Mouse (Mus musculus): Measurements from ENCODE around the gene Med15. TPM values are rescaled to one million over a fixed set of nuclear protein-coding genes. Genes with fewer than 3 reads are reported as not detected.

The Med15 gene
- polyA plus RNA-seq, 1 experiment from 2014 or later, result 59.4 TPM

DNA sequence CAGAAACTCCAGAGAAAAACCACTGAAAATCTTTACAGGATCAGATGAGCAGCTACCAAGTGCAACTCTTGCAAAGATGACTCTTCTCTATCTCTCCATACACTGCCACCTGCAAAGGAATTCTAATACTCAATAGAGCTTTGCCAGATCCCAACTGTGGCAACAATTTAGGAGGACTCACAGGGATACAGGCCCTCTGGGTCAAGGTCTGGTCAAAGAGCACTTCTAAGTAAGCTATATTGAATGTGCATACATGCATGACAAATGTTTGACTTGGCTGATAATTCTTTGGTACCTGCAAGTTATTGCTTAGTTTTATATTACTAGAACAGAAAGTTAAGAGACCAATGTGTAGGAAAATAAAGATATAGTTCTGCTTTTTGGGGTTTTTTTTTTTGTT is 67.1 kb downstream of the Med15 start:
- H3K9me3 ChIP-seq, result no peaks in the 10 kb centered on the region
- no peak overlapping the region for H3K4me2 ChIP-seq
- ATAC-seq (replicated peaks), result no peak
- no peaks in the 10 kb centered on the region for H3K27me3 ChIP-seq (replicated peaks)
- no peak overlapping the region for H3K4me3 ChIP-seq
- no peaks in the 10 kb centered on the region for H3K4me1 ChIP-seq
- no peak overlapping the region for H3K9ac ChIP-seq
- H3K36me3 ChIP-seq (replicated peaks), result peaks cover 30% of the 10 kb centered on the region
- no peak overlapping the region for H3K27ac ChIP-seq

DNA sequence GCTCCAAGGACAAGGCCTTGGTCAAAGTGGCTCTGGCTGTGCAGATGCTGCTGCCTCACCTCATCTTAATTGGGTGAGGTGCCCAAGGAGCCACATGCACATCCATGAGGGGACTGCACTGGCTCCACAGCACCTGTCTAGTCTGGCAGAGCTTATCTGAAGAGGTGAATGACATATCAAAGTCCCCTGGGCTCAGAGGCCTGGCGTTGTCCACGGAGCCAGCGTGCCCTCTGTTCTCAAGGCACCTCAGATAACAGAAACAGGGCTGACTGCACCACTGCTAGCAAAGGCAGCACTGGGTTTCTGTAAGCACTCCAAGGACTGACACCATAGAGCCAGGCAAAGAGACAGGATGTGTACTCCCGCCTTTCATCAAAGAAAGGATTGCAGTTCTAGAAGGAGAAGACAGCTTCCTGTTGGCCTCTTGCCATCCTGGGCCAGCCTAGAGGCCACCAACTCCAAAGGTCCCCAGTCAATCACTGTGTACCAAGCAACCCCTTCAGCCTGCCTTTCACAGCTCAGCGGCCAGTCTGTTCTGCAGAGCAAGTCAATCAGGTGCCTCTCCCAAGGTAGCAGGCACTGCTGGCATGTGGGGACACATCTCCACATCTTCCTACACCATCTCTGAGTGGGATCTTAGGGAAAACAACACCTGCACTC is 76.3 kb downstream of the Med15 start:
- ATAC-seq (replicated peaks), result no peak
- H3K36me3 ChIP-seq (replicated peaks), result peaks cover 32% of the 10 kb centered on the region; the same call in 1 of the 2 replicates

DNA sequence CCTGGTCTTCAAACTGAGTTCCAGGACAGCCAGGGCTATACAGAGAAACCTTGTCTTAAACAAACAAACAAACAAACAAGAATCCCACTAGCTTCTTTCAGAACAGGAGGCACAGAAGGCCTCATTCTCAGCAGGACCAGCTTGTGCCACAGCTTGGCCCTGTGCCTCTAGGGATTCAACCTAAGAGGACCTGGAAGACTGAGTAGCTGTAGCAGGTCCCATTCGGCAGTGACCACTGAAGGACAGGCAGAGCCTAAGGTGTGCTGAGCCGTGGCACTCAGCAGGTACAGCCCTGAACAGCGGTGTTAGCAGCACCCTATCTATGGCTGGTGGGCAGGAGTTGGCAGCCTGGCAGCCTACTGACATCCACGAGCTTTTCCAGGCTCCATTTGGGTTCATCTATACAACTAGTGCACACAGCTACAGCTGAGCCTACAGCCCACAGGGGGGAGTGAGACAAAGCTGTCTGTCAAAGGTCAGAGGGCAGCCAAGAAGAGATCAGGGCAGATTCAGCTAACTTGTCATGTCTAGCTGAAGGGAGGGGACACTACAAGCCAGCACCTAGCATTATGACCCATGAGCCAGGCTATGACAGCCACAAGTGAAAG is 78.4 kb downstream of the Med15 start:
- H3K4me3 ChIP-seq, result no peak overlapping the region
- no peak overlapping the region for H3K4me2 ChIP-seq
- no peaks in the 10 kb centered on the region for H3K4me1 ChIP-seq
- peaks cover 35% of the 10 kb centered on the region; the same call in 1 of the 2 replicates for H3K36me3 ChIP-seq (replicated peaks)
- no peaks in the 10 kb centered on the region for H3K9me3 ChIP-seq
- no peaks in the 10 kb centered on the region for H3K27me3 ChIP-seq (replicated peaks)
- no peak for ATAC-seq (replicated peaks)
- WGBS, result 94% methylated on average over 4 of the region's 4 CpGs
- H3K27ac ChIP-seq, result no peak overlapping the region
- H3K9ac ChIP-seq, result no peak overlapping the region

More for the DNA sequence above, 76.3 kb downstream of the Med15 start:
- no peak overlapping the region for H3K27ac ChIP-seq
- H3K4me3 ChIP-seq, result no peak overlapping the region
- no peak overlapping the region for H3K9ac ChIP-seq
- 96% methylated on average over 5 of the region's 5 CpGs for WGBS
- no peaks in the 10 kb centered on the region for H3K27me3 ChIP-seq (replicated peaks)
- no peaks in the 10 kb centered on the region for H3K9me3 ChIP-seq
- no peaks in the 10 kb centered on the region for H3K4me1 ChIP-seq
- no peak overlapping the region for H3K4me2 ChIP-seq

DNA sequence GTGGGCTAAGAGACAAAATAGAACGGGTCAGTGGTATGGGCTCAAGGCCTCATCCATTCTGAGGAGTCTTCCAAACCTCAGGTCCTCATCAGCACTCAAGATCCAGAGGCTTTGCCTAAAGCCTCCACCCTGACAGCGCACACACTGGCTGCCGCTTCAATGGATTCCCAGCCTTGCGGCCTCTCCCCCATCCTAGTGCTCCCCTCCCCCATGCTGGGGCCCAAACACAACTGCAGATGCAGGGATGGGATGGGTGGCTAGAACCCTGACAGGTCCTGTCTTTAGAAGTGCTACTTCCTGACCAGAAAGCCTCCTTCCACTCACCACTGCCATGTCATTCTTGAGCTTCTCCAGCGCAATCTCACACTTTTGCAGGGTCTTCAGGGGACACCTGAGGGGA is 79.1 kb downstream of the Med15 start:
- Histone ChIP-seq H3K4me3 (no peak overlapping the region), H3K27ac (no peak overlapping the region), H3K9me3 (no peaks in the 10 kb centered on the region), H3K4me2 (no peak overlapping the region), H3K4me1 (no peaks in the 10 kb centered on the region), H3K36me3 (replicated peaks) (peaks cover 35% of the 10 kb centered on the region; the same call in 1 of the 2 replicates), H3K27me3 (replicated peaks) (no peaks in the 10 kb centered on the region), H3K9ac (no peak overlapping the region)
- WGBS, result 93% methylated on average over 5 of the region's 5 CpGs
- no peak for ATAC-seq (replicated peaks)

DNA sequence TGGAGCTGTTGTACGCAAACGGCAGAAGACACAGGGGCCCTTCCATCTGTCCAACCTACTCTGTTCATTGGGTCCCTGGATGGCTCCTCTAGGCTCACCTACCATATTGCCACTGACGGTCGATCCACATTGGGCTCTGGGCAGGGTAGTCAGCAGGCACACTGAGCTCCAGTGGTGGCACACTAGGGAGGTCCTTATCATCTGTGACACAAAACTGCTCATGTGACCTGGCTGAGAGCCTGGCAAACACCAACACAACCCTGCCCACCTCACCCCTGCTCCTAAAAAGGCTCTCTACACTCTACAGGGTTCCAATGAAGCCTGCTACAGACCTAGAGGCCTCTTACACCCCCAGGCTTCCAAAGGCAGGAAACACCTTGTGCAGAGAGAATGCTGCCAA is 80.1 kb downstream of the Med15 start:
- no peak overlapping the region for H3K4me2 ChIP-seq
- no peaks in the 10 kb centered on the region for H3K9me3 ChIP-seq
- H3K9ac ChIP-seq, result no peak overlapping the region
- no peak for ATAC-seq (replicated peaks)
- no peak overlapping the region for H3K27ac ChIP-seq
- WGBS, result 92% methylated on average over 4 of the region's 4 CpGs
- no peak overlapping the region for H3K4me3 ChIP-seq
- H3K4me1 ChIP-seq, result peaks cover under 1% of the 10 kb centered on the region; the same call in 1 of the 2 replicates
- no peaks in the 10 kb centered on the region for H3K27me3 ChIP-seq (replicated peaks)
- H3K36me3 ChIP-seq (replicated peaks), result peaks cover 35% of the 10 kb centered on the region; the same call in 1 of the 2 replicates

DNA sequence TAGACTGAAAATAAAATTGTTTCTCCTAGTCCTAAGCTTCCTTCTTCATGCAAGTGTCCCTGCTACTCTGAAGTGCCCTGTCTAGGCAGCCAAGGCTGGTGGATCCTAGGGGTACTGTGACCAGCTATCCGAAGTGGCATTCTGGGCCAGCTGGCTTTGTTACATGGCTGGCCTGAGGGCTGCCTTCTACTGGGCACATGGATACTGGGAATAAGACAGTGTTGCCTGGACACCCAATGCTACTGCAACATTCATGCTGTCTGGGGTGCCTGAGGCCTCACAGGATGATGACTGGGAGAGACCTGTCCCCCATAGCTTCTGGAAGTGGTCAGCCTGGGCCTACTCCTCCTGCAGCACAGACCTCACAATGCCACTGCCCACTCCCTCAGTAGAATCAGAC is 82.0 kb downstream of the Med15 start:
- Histone ChIP-seq H3K27me3 (replicated peaks) (no peaks in the 10 kb centered on the region), H3K4me1 (peaks cover 15% of the 10 kb centered on the region), H3K9ac (no peak overlapping the region), H3K36me3 (replicated peaks) (peaks cover 35% of the 10 kb centered on the region; the same call in 1 of the 2 replicates), H3K4me2 (no peak overlapping the region), H3K9me3 (no peaks in the 10 kb centered on the region), H3K4me3 (no peak overlapping the region), H3K27ac (no peak overlapping the region)
- ATAC-seq (replicated peaks), result no peak
- WGBS, result 93% methylated on average over 1 of the region's 1 CpGs

DNA sequence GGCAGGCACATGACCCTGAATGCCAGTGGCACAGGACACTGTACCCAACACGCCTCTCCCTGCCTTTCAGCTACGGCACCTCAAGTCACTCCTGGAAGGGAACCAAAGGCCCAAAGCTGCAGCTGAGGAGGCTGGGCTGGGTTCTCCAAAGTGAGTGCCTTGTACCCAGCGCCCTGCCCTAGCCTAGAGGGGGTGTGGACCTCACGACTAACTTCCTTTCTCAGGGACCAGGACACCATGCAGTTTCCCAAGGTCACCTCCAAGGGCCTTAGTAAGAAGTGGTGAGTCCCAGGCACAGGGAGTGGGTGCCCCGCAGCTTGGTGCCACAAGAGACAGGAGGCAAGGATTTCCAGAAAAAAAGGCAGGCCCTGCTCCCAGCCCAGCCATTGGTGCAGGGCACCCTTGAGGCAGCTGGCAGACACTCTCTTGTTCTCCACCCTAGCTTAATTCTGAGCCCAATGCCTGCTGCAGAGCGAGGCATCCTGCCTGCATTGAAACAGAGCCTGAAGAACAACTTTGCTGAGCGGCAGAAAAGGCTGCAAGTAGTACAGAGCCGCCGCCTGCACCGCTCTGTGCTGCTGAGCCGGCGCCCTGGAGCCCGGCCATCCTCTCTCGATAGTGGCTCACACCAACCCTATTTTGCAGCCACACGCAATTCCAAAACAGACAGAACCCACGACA is 82.6 kb downstream of the Med15 start:
- Histone ChIP-seq H3K27ac (no peak overlapping the region), H3K4me2 (no peak overlapping the region), H3K4me1 (peaks cover 15% of the 10 kb centered on the region), H3K27me3 (replicated peaks) (no peaks in the 10 kb centered on the region), H3K4me3 (no peak overlapping the region), H3K36me3 (replicated peaks) (peaks cover 35% of the 10 kb centered on the region; the same call in 1 of the 2 replicates), H3K9me3 (no peaks in the 10 kb centered on the region), H3K9ac (no peak overlapping the region)
- no peak for ATAC-seq (replicated peaks)
- 85% methylated on average over 16 of the region's 16 CpGs for WGBS

DNA sequence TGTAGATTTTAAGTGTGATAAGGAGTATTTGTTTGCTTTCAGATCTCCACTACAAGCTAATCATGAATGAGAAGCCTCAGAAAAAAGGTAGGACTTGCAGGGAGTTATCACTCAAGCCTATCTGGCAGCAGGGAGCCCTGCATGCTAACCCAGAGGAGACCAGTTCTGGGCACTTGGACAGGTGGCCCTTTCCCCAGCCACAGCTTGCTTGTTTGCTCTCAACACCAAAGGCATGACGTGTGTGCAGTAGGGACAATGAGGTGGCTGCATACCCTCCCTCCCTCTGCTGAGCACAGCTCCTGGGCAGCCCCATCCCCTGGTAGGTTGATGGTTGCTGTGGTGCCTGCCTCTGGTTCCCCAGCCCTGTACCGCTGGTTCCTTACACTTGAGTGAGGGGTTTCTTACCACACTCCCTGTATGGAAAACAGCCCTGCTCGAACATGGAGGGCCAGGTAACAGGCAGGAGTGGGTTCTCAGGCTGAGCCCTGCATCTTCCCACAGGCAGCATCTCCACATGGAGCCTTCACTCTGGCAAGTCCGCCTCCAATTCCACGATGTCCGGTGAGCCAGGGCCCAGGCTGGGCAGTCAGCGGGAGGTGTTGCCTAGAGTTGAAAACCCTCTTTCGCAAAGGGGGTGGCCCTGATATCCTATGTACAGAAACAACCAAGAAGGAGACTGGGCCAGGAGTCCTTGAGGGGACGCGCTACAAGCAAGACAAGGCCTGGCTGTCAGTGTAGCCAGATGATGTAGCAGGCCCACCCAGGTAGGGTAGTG is 84.9 kb downstream of the Med15 start:
- 78% methylated on average over 10 of the region's 10 CpGs for WGBS
- Histone ChIP-seq H3K4me3 (no peak overlapping the region), H3K4me2 (no peak overlapping the region), H3K9me3 (no peaks in the 10 kb centered on the region), H3K9ac (no peak overlapping the region), H3K4me1 (peaks cover 15% of the 10 kb centered on the region), H3K27ac (no peak overlapping the region), H3K27me3 (replicated peaks) (no peaks in the 10 kb centered on the region), H3K36me3 (replicated peaks) (peaks cover 23% of the 10 kb centered on the region; the same call in 1 of the 2 replicates)
- no peak; the same call in 1 of the 2 replicates for ATAC-seq (replicated peaks)

DNA sequence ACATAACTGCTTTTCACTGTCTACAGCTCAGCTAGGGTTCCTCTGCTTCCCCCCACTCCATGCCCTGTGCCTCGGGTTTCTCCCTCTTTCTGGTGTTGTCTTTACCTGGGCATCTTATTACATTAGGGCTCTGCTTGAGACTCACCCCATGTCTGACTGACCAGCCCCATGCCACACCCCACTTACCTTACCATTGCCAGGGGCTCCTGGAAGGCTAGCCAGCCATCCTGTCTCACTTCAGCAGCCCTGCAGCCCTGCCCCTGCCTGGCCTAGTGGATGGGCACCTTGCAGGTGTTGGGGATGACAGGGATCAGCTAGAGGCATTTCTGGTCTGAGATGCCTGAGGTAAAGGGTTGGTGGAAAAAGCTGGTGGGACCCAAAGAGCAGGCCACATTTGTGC is 85.5 kb downstream of the Med15 start:
- Histone ChIP-seq H3K4me1 (peaks cover 15% of the 10 kb centered on the region), H3K27me3 (replicated peaks) (no peaks in the 10 kb centered on the region), H3K9me3 (no peaks in the 10 kb centered on the region), H3K27ac (no peak overlapping the region), H3K9ac (no peak overlapping the region), H3K4me3 (peak overlapping the region; percentile 80), H3K4me2 (peak overlapping the region; percentile 83), H3K36me3 (replicated peaks) (peaks cover 17% of the 10 kb centered on the region; the same call in 1 of the 2 replicates)
- 14% methylated on average over 1 of the region's 1 CpGs for WGBS
- ATAC-seq (replicated peaks), result peak; percentile 5; the same call in 1 of the 2 replicates

DNA sequence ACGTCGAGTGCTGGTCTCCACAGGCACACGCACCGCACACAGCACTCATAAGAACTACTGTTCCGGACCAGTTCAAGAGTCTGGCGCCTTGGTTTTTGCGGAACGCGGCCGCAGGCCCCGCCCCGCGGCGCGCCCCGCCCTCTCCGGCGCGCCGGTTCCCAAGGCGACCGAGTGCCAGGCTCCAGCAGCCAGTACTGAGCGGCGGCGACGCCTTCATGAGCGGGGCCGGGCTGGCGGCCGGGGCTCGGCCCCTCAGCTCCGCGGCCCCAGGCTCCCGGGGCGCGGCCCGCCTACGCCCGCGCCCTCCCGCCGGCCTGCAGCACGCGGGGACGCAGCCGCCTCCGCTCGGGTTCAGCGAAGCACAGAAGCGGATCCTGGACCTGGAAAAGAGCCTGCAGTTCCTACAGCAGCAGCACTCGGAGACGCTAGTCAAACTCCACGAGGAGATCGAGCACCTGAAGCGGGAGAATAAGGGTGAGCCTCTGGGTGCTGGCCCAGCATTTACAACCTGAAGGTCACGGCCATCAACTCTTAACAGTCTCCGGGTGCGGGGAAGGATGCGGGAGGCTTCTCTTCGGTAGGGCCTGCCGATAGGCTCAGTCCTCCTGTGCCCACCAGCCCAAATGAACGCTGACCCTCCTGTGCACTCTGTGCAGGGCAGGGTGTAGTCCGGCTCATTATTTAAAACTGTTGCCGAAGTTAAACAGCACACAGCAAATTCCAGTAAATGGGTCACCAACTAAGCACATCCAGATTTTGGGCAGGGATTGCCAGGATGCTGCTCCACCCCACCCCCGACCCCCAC is 86.2 kb downstream of the Med15 start, which contains the start of gene Ccdc74a:
Gene Ccdc74a (plus strand): TSS at position 161 of the 805 bp plus-strand sequence.
- peak within 1 kb of the TSS; percentile 69 for H3K27ac ChIP-seq
- H3K9ac ChIP-seq, result peak within 1 kb of the TSS; percentile 70
- H3K27me3 ChIP-seq (replicated peaks), result no peaks in the 10 kb centered on the region
- peak within 1 kb of the TSS; percentile 83 for H3K4me2 ChIP-seq
- ATAC-seq (replicated peaks), result peak; percentile 94
- no peaks in the 10 kb centered on the region for H3K9me3 ChIP-seq
- H3K4me1 ChIP-seq, result peaks cover 15% of the 10 kb centered on the region
- H3K4me3 ChIP-seq, result peak within 1 kb of the TSS; percentile 80
- peaks cover 13% of the 10 kb centered on the region; the same call in 1 of the 2 replicates for H3K36me3 ChIP-seq (replicated peaks)
- 2% methylated on average over 61 of the region's 65 CpGs for WGBS

DNA sequence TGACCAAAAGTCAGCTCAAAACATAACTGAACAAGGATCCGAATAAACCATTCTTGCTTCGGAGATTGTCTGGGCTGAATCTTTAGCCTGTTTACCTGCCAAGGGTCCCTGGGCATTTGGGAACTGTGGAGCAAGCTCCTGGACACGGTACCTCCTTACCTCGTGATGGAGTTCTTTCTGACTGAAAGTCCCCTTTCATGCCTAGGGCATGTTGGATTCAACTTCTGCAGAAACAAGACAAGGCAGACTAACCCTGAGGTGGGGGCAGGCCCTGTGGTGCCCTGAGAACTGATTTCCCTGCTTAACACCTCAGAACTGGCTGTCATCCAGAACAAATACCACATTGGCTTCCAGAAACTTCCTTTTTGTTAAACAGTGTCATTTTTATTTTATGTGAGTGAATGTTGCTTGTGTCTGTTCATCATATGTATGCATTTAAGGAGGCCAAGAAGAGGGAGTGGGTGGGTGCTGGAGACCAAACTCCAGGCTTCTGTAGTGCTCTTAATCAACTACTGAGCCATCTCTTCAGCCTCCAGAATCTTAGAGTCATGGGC is 89.2 kb downstream of the Med15 start:
- 94% methylated on average over 4 of the region's 4 CpGs for WGBS
- Histone ChIP-seq H3K4me3 (no peak overlapping the region), H3K9me3 (no peaks in the 10 kb centered on the region), H3K9ac (no peak overlapping the region), H3K36me3 (replicated peaks) (peaks cover 33% of the 10 kb centered on the region; the same call in 1 of the 2 replicates), H3K4me1 (peaks cover 15% of the 10 kb centered on the region), H3K4me2 (no peak overlapping the region), H3K27me3 (replicated peaks) (no peaks in the 10 kb centered on the region), H3K27ac (no peak overlapping the region)
- no peak for ATAC-seq (replicated peaks)
